Mouse (Mus musculus): ENCODE measurements around the gene Slc38a9.

Gene Slc38a9

DNA sequence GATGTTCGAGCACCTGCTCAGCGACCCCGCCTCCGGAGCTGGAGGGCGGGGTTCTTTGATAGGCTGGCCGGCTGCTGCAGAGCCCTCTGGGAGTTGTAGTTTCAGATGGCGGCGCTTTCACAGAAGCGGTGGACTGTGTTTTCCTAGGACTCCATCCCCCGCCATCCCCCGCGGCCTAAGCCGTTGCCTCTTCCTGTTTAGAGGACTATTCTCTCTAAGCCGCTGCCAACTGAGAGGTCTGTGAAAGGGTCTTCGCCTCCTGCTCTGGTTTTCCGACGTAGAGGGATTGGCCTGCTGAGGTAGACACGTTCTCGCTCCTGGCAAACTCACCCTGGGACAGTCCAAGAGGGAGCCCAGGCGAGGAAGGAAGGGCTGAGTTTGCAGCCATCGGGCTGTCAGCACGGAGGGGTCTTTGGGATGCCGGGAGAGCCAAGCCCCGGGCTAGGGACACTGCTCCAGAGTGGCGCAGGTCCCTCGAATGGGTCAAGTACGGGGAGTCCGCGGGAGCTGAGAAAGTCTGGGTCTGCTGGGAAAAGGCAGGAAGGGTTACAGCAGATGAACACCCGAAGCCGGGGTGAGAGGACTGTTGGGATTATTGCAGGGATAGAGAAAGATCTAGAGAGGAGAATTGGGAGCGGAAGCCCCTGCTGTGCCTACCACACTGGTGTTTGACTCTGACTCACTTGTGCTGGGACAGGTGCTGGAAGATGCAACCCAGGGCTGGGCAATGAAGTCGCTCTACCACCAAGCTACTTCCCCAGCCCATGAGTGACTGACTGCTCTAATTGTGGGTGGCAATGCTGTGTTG is at the start of gene Slc38a9:
Gene Slc38a9, plus strand, starts transcription at position 178 of the 808 bp plus-strand sequence.
- in situ Hi-C loops (cut with MboI): no loop called here

DNA sequence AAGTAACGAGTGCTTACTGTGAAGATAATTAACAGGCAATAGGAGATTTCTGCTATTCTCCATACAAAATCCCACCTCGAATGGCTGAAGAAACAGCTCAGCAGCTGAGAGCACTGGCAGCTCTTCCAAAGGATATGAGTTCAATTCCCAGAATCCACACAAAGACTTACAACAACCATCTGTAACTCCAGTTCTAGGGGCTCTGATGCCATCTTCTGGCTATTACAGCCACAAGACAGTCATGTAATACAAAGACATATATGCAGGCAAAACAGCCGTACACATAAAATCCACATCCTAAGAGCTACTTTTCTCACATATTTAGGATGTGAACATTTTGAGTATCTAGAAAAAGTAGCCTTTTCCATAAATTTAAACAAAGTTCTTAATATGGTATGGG is 39.0 kb upstream of the Slc38a9 start:
- in situ Hi-C loops (cut with MboI): no loop called here

DNA sequence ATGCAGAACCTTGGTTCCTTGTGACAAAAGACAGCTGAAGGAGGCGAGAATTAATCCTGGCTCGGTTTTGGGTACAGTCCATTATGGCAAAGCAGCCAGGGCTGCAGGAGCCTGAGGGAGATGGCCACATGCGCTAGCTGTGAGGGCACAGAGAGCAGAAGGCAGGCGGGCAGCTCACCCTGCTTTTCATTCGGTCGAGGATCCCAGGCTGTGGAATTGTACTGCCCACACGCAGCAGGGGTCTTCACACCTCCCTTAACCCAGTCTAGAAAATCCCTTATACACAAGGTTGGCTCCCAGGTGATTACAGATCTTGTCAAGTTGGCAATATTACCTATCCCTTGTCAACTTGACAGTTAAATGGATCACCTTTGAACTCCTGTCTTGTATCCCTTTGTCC is 36.9 kb upstream of the Slc38a9 start:
- in situ Hi-C loops (cut with MboI): no loop called here

DNA sequence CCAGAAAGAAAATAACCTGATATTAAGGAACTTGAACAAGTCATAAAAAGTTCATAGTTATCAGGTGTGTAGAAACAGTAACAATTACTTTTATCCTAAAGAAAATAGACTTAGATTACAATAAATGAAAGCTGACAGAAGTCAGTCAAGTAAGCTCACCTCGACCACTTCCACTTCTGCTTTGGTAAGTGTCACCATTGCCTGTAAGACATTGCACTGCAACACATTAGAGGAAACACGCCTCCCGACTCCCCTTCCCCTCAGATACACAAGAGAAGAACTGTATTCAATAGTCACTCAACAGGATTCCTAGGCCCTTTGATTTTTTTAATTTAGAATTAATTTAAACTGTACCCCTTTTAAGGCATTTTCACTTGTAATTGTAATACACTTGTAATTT is 35.9 kb upstream of the Slc38a9 start:
- in situ Hi-C loops (cut with MboI): no loop called here

DNA sequence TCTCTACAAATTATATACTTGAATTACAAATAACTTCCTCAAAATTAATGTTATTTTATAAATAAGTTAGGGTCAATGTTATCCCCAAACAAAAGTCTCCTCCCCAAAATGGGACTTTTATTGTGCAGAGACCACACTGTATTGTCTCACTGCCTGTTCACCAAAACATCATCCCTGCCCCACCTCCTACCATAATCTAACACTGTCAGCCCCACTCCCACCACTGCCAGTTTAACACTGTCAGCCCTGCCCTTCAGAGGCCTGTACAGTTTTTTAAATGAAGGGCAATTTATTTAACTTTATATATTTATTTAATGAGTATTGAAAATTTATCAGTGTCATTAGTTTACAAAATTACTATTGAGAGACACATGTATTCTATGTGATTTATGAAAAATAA is 35.0 kb upstream of the Slc38a9 start:
- in situ Hi-C loops (cut with MboI): no loop called here

DNA sequence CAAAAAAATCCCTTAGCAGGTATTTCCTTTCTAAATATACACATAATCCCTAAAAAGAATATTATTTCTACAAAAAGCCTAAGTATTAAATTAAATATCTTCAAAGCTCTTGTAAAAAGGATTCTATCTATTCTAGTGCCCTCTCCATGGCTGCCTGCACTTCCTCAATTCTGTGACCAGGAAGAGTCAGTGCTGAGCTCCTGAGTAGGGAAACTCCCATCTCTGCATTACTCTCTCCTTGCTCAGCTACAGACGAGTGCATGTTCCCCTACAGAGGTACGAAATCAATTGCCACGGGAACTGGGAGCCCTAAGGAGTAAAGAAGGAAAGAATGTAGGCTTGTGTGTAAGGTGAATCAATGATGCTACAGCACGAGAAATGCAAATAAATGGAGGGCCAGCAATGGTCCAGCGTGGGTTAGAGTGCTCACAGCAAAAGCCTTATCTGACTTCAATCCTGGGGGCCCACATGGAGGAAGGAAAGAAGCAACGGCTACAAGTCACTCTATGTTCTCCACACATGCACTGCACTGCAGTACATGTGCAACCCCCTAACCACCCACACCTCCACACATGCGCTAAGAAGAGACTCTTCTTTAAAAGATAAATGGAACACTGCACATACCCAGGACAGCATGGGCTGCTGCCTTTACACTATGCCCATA is 25.2 kb upstream of the Slc38a9 start:
- in situ Hi-C loops (cut with MboI): no loop called here

DNA sequence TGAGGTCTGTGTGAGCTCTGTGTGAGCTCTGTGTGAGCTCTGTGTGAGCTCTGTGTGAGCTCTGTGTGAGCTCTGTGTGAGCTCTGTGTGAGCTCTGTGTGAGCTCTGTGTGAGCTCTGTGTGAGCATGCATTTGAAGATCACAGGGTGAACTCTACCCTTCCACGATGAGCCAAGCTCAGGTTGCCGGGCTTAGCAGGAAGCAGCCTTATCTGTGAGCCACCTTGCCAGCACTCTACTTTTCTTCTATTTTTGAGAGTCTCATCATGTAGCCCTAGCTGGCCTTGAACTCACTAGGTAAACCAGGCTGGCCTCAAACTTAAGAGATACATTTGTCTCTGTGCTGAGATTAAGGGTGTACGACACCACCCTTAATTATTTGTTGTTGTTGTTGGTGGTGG is 24.1 kb upstream of the Slc38a9 start:
- in situ Hi-C loops (cut with MboI): no loop called here

DNA sequence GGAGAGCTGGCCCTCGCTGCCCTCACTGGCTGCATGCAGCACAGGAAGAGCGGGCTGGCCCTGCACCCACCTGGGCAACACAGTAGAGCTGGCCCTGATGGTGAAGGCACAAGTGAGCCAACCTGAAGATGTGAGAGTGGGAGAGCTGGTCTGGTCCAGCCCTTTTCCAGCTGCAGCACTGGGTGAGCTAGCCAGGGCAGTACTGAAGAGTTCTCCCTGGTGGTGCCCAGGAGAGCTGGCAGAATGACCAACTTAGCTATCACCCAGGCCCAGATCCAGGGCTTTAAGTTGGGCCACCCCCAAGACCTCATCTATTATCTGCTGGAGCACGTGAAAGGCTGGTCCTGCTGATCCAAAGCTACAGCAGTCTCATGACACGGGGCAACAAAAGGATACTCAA is 21.4 kb upstream of the Slc38a9 start:
- in situ Hi-C loops (cut with MboI): no loop called here

DNA sequence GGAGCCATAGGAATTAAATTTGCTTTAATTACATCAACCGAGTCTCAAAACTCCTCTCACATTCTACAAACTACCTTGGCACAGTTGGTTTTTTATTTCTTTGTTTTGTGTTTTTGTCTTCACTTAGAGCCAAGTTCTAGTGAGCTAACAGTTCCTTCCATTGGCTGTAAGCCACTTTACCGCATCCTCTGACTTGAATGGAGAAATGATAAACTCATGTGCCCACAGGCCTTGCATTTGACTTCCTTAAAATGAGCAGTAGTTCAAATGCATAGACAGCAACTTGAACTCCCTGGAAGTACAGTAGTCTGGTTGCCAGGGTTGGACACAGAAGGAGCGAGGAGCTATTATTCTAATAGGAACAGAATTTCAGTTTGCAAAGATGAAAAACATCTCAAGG is 17.7 kb upstream of the Slc38a9 start:
- in situ Hi-C loops (cut with MboI): no loop called here

DNA sequence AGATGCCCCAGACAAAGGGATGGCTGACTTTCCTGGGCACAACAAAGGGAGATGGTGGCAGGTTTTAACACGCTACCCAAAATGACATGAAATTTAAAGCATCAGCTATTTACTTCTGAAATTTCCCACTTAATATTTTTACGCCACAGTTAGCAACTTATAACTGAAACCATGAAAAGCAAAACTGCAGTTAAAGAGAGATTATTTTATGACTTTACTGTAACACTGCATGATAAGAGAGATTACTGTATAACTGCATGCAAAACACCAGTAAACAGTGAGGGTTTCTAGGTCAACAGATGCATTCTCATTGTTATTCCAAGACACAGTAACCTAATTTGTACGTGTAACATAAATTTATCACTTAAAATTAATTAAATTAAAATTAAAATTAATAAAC is 15.6 kb upstream of the Slc38a9 start:
- in situ Hi-C loops (cut with MboI): no loop called here

DNA sequence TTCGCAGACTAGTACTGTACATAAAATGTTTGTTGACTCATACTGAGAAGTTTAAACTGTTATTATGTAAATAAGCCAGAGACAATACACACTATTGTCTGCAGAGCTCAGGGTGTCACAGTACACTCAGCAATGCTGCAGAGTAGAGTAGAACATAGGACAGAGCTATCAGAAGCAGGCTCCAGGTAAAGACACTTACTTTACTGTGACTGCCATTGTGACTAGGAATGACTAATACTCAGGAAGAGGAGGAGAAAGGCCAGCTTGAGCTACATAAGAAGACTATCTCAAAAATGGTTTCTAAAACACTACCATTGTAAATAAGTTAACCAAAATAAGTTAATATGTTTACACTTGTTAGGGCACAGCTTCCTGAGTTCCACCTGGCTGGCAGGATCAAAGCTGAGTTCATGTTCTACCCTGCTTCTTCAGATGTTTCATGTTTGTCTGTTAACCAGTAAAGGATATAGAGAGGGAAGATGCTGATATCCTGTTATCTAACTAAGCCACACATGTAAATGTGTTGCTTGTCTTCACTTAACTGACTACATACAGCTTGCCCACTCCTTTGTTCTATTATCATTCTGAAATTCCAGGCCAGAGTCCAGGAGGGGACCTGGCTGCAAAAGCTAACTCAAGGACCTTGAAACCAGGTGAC is 14.9 kb upstream of the Slc38a9 start:
- in situ Hi-C loops (cut with MboI): no loop called here

DNA sequence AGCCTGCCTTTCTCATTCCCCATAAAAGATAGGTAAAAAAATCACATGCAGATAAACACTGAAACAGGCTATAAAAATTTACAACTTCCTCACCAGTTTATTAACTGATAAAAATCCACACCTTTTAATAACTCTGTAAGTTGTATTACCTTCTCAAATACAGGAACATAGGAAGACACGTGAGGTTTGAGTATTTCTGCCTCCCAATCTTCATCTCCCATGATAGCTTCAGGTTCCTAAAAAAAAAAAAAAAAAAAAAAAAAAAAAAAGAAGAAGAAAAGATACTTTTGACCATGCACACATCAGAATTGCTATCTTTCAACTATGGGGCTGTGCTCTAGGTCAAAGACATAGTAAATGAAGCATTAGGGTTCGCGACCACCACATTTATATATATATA is 9.4 kb upstream of the Slc38a9 start:
- in situ Hi-C loops (cut with MboI): no loop called here

DNA sequence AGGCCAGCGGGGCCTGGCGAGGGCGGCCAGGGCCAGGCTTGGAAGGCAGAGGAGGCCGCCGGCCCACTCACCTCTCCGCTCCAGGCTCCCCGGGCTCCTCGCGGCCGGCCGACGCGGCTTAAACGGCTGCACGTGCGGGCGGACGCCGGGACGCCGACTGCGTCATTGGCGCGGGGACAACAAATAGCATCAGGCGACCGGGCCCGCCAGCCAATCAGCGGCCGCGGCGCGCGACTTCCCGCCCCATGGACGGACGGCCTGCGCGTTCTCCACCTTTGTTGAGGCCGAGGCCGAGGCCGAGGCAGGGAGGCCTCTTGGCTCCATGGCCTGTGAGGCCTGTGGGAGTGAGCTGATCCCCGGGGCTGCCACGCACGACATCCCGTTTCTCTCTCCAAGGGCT is 8.3 kb upstream of the Slc38a9 start, which contains the start of gene Ddx4:
Gene Ddx4, minus strand, starts transcription at position 271 of the 400 bp plus-strand sequence.
- in situ Hi-C loops (cut with MboI): no loop called here

DNA sequence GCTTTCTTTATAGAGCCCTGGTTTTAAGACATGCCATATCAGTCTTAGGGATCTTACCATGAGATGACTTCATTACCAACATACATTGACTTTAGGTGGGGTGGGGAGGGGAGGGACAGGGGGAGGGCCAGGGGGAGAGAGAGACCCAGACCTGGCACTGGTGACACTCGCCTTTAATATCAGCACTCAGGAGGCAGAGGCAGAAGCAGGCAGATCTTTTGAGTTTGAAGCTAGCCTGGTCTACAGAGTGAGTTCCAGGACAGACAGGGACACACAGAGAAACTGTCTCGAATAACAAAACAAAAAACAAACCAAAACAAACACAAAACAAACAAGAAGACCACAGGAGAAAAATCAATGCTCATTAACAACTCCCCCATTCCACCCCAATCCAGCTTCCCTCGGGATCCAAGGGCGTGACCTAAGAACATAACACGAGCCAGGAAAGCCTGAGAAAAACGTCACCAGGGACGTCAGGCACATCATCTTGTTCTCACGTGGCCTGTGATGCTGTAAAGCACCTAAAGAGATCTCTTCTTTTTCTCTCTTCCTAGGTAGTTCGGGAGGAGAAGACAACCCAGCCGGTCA is 471 bp upstream of the Slc38a9 start:
- in situ Hi-C loops (cut with MboI): no loop called here

DNA sequence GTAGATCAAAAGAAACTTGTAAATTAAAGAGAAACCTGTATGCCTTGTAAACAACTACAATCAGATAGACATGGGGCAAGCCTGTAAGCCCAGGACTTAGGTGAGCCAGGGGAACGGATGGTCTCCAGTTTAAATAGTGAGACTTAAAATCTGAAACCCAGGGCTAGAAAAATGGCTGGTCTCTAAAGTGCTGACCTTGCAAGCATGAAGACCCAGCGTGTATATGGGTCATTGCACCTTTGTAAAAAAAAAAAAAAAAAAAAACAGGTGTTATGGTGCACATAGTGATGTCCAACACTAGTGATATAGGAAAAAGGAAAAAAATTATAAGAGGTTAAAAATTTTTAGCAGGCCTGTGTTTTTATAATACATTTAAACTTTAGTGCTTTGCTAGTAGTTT is 1.1 kb downstream of the Slc38a9 start:
- in situ Hi-C loops (cut with MboI): no loop called here

DNA sequence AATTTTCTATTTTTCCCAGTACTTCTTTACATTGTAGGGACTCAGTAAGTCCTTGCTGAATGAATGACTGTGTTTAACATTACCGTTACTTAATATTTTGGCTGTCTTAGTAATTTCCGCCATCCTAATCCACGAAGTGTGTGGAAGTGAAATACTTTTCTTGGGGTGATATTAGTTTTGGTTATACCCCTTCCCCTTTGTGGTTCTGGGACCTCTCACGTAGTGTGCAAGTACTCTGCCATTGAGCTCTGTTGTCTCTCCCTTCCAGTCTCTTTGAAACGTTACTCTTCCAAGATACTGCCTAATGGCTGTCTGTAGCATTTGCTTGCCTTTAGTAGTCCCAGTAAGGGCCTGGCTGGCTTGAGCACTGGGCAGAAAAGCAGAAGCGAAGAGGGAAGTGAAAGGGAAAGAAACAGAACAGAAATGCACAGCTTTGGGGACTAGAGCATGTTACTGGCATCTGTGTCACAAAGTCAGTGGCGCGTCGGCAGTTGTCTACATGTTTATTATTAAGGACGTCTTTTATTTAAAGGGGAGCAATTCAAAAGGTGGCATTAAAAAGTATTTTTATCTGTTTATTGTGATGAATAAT is 6.0 kb downstream of the Slc38a9 start:
- in situ Hi-C loops (cut with MboI): no loop called here

DNA sequence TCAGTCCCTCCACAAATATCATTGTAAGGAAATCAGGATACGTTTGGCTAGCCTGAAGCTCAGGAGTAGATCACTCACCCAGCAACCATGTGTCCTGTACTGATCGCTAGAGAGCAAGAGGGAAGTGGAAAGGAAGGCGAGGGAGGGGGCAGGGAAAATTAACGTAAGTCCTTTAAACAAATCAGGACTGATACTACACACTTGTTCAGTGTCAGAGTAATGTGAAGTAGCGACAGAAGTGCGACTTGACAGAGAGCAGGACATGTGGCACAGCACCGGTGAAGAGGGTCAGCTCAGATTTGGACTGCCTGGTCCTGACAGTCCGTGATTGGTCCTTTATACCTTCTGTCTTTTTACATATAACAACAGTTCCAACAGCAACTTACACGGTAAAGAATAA is 6.7 kb downstream of the Slc38a9 start:
- in situ Hi-C loops (cut with MboI): no loop called here

DNA sequence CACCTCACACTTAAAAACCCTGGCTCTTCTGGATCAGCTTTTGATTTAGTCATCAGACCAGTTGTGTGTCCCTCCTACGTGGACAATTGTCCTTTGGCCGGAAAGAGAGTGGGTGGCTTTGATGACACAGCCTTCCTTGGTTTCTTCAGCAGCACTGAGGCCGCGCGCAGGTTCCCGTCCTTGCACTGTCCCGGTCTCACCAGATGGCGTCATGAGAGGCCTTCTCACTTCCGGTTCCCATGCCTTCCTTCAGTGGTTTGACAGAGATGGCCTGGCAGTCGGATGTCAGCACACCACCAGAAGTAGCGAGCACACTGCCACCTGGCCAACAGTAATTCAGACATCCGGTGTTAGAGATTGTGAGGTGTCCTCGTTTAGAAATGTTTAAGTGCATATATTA is 11.2 kb downstream of the Slc38a9 start:
- in situ Hi-C loops (cut with MboI): loop anchor here (10.0 kb wide), 1 partner anchor 363 kb away; the partner anchor contains the start of gene Cdc20b

DNA sequence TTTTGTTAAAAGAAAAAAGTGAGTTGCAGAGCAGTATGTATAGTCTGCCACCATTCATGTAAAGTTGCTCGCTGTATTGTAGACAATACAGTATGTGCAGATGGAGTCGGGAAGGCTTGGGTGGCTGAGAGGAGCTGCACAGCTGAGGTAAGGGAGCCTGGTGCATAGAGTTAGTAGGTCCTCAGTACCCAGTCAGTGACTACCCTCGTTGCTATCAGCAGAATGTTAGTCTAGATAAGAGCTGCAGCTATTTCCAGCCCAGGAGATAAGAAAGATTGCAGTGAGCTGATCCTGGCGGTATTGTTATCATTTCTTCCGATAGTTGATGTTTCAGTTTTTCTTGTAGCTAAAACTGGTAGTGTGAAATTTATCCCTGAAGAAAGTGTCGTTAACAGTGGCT is 12.2 kb downstream of the Slc38a9 start:
- in situ Hi-C loops (cut with MboI): loop anchor here (10.0 kb wide), 1 partner anchor 362 kb away; the partner anchor contains the start of gene Cdc20b

DNA sequence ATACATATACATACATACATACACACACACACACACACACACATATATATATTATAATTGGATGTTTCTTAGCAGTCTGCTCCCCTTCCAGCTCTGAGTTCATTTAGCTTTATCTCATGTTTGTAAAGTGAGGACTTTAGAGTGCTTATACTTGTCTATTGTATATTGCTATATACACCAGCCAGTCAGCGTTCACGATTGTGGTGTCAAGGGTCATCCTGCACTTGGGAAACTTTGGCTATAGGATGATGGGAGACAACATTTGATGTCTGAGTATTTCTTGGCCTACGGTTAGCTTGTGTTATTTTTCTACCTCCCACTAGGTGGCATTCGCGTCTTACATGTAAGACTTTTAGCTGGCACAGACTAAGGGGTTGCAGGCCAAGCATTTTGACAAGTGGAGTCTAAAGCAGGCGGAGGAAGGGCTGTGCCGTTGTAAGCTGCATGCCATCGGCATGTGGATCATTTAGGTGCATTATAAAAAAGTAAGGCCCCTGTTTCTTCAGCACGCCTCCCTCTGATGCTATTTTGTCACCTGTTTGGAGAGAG is 13.4 kb downstream of the Slc38a9 start:
- in situ Hi-C loops (cut with MboI): loop anchor here (10.0 kb wide), 1 partner anchor 361 kb away; the partner anchor contains the start of gene Cdc20b

DNA sequence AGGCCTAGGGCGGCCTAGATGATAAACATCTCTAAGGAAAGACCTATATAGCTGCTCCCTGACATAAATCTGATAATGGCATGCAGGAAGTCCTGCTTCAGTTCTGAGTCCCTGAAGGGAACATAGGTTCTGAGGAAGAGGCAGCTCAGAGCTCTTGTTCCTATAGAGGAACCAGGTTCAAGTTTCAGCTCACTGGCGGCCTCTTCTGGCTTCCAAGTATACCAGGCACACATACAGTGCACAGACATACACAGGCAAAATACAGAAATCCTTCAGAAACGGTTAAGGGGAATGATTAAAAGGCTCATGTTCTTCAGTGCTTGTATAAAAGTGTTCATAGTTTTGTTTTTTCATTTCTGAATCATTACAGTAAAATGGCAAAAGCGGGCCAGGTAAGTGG is 17.6 kb downstream of the Slc38a9 start:
- in situ Hi-C loops (cut with MboI): loop anchor here (10.0 kb wide), 1 partner anchor 357 kb away; the partner anchor contains the start of gene Cdc20b

DNA sequence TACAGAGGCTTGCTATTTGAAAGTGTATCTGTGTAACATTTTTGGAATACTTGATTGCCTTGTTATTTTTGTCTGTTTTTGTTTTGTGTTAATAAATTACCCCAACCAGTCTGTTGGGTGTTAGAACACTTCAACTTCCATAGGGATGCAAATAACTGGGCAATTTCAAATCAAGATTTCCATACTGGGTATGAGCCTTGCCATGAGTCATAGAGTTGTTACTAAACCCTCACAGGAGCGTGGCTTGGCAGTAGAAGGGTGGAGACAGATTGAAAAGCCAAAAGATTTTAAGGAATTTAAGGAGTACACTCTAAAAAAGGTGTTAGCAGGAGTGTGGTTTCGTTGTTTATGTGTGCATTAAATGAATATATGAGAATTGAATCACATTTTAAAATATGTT is 22.8 kb downstream of the Slc38a9 start:
- in situ Hi-C loops (cut with MboI): no loop called here
